Mouse (Mus musculus): ENCODE measurements around the gene Cyp4f40.
"Not testable (repeated sequence)": the region's sequence is repeated elsewhere in the genome, so short reads cannot be mapped to it uniquely, and the experiment has no call there.

Gene Cyp4f40

DNA sequence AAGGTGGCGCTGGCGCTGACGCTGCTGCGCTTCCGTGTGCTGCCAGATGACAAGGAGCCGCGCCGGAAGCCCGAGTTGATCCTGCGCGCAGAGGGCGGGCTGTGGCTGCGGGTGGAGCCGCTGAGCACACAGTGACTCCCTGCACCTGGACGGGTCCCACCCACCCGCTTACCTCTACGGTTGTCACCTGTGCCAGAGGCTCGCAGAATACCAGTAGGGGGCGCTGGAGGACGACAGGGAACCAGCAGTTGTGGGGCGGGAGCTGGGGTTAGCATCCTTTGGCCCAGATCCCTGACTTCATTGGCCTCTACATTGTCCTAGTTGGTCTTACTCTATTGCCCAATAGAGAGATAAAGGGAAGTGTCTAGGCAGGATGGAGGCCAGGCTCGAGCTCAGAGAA is 44.1 kb downstream of the Cyp4f40 start:
- DNase-seq (ENCODE audit: low read depth in 2 of 2, low spot score in 2 of 2), result peak; percentile 6 to 15

DNA sequence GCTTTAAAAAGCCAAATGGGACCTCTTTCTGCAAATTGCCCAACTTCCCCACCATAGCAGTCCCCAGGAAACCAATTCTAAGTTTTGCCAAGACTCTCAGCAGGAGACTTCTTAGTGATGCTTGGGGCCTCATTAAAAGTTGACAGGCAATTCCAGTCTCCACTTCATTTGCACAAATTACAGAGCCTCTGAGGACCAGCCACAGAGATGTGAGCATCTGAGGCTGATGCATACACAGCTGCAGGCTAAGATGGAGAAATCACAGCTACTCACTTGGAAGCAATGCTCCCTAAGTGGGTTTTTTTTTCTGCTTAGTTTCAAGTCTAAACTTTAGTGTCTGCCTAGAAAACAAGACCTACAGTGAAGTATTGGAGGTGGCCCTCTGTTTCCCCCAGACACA is 51.8 kb downstream of the Cyp4f40 start:
- not testable (repeated sequence) for DNase-seq (ENCODE audit: low read depth in 2 of 2, low spot score in 2 of 2)

DNA sequence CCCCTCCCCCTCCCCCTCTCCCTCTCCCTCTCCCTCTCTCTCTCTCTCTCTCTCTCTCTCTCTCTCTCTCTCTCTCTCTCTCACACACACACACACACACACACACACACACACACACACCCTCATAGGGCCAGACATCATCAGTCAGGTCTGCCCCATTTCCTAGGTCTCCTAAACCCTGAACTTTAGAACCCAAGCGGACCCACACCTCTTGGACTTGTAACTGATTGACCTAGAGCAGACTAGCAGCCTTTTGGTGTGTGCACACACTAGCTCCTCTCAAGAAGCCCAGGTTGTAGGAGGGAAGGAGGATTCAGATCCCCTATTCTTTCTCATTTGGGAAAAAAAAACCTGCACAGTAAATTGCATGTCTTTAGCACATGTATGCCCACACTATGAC is 63.5 kb downstream of the Cyp4f40 start:
- not testable (repeated sequence) for DNase-seq (ENCODE audit: low read depth in 2 of 2, low spot score in 2 of 2)

DNA sequence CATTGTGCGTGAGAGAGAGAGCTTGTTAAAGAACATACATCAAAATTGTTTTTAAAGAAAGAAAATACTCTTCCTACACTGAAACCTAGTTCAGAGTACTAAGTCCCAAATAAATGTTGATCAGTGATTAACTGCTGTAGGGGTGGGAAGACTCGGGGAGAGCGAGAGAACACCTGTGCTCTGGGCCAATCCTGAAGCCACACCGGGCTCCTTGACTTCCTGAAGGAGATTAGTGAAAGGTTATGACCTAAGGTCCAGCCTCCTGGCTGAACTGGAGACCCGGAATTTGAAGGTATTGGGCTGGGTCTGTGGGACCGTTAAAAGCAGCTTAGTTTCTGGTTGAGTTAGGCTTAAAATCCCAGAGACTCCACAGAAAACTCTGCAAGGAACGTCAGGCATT is 64.1 kb downstream of the Cyp4f40 start:
- DNase-seq (ENCODE audit: low read depth in 2 of 2, low spot score in 2 of 2), result no peak

DNA sequence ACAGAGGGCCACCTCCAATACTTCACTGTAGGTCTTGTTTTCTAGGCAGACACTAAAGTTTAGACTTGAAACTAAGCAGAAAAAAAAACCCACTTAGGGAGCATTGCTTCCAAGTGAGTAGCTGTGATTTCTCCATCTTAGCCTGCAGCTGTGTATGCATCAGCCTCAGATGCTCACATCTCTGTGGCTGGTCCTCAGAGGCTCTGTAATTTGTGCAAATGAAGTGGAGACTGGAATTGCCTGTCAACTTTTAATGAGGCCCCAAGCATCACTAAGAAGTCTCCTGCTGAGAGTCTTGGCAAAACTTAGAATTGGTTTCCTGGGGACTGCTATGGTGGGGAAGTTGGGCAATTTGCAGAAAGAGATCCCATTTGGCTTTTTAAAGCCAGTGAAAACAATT is 67.7 kb downstream of the Cyp4f40 start:
- not testable (repeated sequence) for DNase-seq (ENCODE audit: low read depth in 2 of 2, low spot score in 2 of 2)
